In genomic region chr11:90367894-90368860, GRCm38 (mm10) we compare ENCODE assay signal across 13 mouse cellular contexts. TPM values are rescaled to one million over a fixed set of nuclear protein-coding genes. Genes with fewer than 3 reads are reported as not detected.
DNase-seq lines count a peak whose midpoint lies in the region; ATAC-seq and TF ChIP-seq lines count a peak whose summit lies in the region.
"Had no signal": no experiment of that assay in that cellular context is flagged by ENCODE, and none has a peak within 500 bp of the region (broad histone marks: within the 10 kb centered on the region; RNA-seq: fewer than 3 reads in every experiment).

No protein-coding gene starts in this region.

- no peak overlapping the region for H3K4me3 ChIP-seq in hindbrain, embryonic 12.5 days
- H3K4me3 ChIP-seq in hindbrain, postnatal 0 days (ENCODE audit: low read length) = no peak overlapping the region
- no peak overlapping the region for H3K4me3 ChIP-seq in neural tube, embryonic 13.5 days
- H3K4me3 ChIP-seq in kidney, embryonic 15.5 days (replicated peaks) = no peak overlapping the region
- H3K4me3 ChIP-seq in stomach, postnatal 0 days (ENCODE audit: low read depth, low read length) = no peak overlapping the region
- H3K4me3 ChIP-seq in thymus, adult 2 months (ENCODE audit: control insufficient read depth, insufficient read depth, low read length) = no peak overlapping the region
- H3K4me3 ChIP-seq: forebrain, embryonic 13.5 days; liver, embryonic 13.5 days had no signal

- TF ChIP-seq CTCF in hindbrain, postnatal 0 days (IDR thresholded peaks at IDR 0.05; ENCODE audit: low read depth) = no peak
- no peak for TF ChIP-seq CTCF in stomach, postnatal 0 days (IDR thresholded peaks at IDR 0.05; ENCODE audit: low read depth)
- no peak for TF ChIP-seq CTCF in thymus, adult 2 months (IDR thresholded peaks at IDR 0.05; ENCODE audit: borderline replicate concordance, control insufficient read depth, extremely low read depth, insufficient read depth, low read length, poor library complexity)

- 58% methylated on average over 14 of the region's 14 CpGs for WGBS in hindbrain, embryonic 12.5 days
- WGBS in hindbrain, postnatal 0 days = 81% methylated on average over 14 of the region's 14 CpGs
- WGBS in neural tube, embryonic 13.5 days = 74% methylated on average over 14 of the region's 14 CpGs
- WGBS in kidney, embryonic 15.5 days = 73% methylated on average over 14 of the region's 14 CpGs
- WGBS in stomach, postnatal 0 days = 75% methylated on average over 14 of the region's 14 CpGs
- WGBS in thymus, adult 2 months = 93% methylated on average over 14 of the region's 14 CpGs

- TF ChIP-seq EP300 in stomach, postnatal 0 days (optimal IDR thresholded peaks at IDR 0.05) = no peak

- ATAC-seq in hindbrain, embryonic 12.5 days (ENCODE audit: low FRiP score) = no peak
- no peak for ATAC-seq in hindbrain, postnatal 0 days
- ATAC-seq in neural tube, embryonic 13.5 days (ENCODE audit: low read depth) = no peak
- no peak for ATAC-seq in kidney, embryonic 15.5 days (replicated peaks; ENCODE audit: low FRiP score)
- no peak for ATAC-seq in stomach, postnatal 0 days (ENCODE audit: low FRiP score, low TSS enrichment)

- TF ChIP-seq POLR2A in thymus, adult 2 months (IDR thresholded peaks at IDR 0.05; ENCODE audit: control insufficient read depth, extremely low read depth, insufficient read depth, low read length, poor library complexity) = no peak

- H3K9ac ChIP-seq in hindbrain, embryonic 12.5 days = no peak overlapping the region
- H3K9ac ChIP-seq in hindbrain, postnatal 0 days (replicated peaks; ENCODE audit: low read length) = no peak overlapping the region
- no peak overlapping the region for H3K9ac ChIP-seq in neural tube, embryonic 13.5 days
- no peak overlapping the region for H3K9ac ChIP-seq in kidney, embryonic 15.5 days
- H3K9ac ChIP-seq in stomach, postnatal 0 days (ENCODE audit: low read length) = no peak overlapping the region
- H3K9ac ChIP-seq: forebrain, embryonic 13.5 days; liver, embryonic 13.5 days had no signal

- no peaks in the 10 kb centered on the region for H3K9me3 ChIP-seq in hindbrain, embryonic 12.5 days (replicated peaks)
- no peaks in the 10 kb centered on the region for H3K9me3 ChIP-seq in hindbrain, postnatal 0 days (ENCODE audit: low read length)
- no peaks in the 10 kb centered on the region for H3K9me3 ChIP-seq in neural tube, embryonic 13.5 days
- H3K9me3 ChIP-seq in kidney, embryonic 15.5 days (replicated peaks) = no peaks in the 10 kb centered on the region
- no peaks in the 10 kb centered on the region for H3K9me3 ChIP-seq in stomach, postnatal 0 days (ENCODE audit: control insufficient read depth, low read length)
- H3K9me3 ChIP-seq: forebrain, embryonic 13.5 days; liver, embryonic 13.5 days had no signal

- H3K36me3 ChIP-seq in hindbrain, embryonic 12.5 days = no peaks in the 10 kb centered on the region
- no peaks in the 10 kb centered on the region for H3K36me3 ChIP-seq in hindbrain, postnatal 0 days (ENCODE audit: insufficient read depth, low read length)
- H3K36me3 ChIP-seq in neural tube, embryonic 13.5 days = no peaks in the 10 kb centered on the region
- no peaks in the 10 kb centered on the region for H3K36me3 ChIP-seq in kidney, embryonic 15.5 days
- H3K36me3 ChIP-seq in stomach, postnatal 0 days (ENCODE audit: control insufficient read depth, insufficient read depth, low read length) = no peaks in the 10 kb centered on the region
- no peaks in the 10 kb centered on the region for H3K36me3 ChIP-seq in thymus, adult 2 months (ENCODE audit: control insufficient read depth, insufficient read depth, low read length)
- H3K36me3 ChIP-seq: liver, embryonic 13.5 days had no signal

- H3K4me1 ChIP-seq in hindbrain, embryonic 12.5 days = peaks cover 36% of the 10 kb centered on the region
- peaks cover 22% of the 10 kb centered on the region for H3K4me1 ChIP-seq in hindbrain, postnatal 0 days (ENCODE audit: insufficient read depth, low read length)
- H3K4me1 ChIP-seq in neural tube, embryonic 13.5 days (replicated peaks) = peaks cover 34% of the 10 kb centered on the region
- H3K4me1 ChIP-seq in kidney, embryonic 15.5 days = peaks cover 52% of the 10 kb centered on the region
- H3K4me1 ChIP-seq in stomach, postnatal 0 days (replicated peaks; ENCODE audit: control insufficient read depth, insufficient read depth) = peaks cover 14% of the 10 kb centered on the region
- no peaks in the 10 kb centered on the region for H3K4me1 ChIP-seq in thymus, adult 2 months (replicated peaks; ENCODE audit: control insufficient read depth, insufficient read depth, low read length)

- no peak overlapping the region for H3K4me2 ChIP-seq in hindbrain, embryonic 12.5 days (replicated peaks)
- H3K4me2 ChIP-seq in hindbrain, postnatal 0 days (ENCODE audit: low read depth, low read length) = no peak overlapping the region
- no peak overlapping the region for H3K4me2 ChIP-seq in neural tube, embryonic 13.5 days
- no peak overlapping the region for H3K4me2 ChIP-seq in kidney, embryonic 15.5 days
- no peak overlapping the region for H3K4me2 ChIP-seq in stomach, postnatal 0 days (replicated peaks; ENCODE audit: low read depth)
- H3K4me2 ChIP-seq: liver, embryonic 13.5 days; midbrain, embryonic 11.5 days had no signal

- DNase-seq in hindbrain, postnatal 0 days (ENCODE audit: low spot score) = no peak
- no peak for DNase-seq in neural tube, embryonic 10.5 days (ENCODE audit: extremely low spot score, low spot score)
- no peak for DNase-seq in stomach, postnatal 0 days (ENCODE audit: low spot score)
- DNase-seq in gastrocnemius, adult 8-10 months (ENCODE audit: low spot score in 2 of 2) = no peak
- no peak for DNase-seq in thymus, adult 2 months
- DNase-seq: cerebellum, postnatal 36 days; liver, embryonic 13.5 days; thymus, adult 18-20 months had no signal

- H3K27ac ChIP-seq in hindbrain, embryonic 12.5 days = peak overlapping the region; percentile 79
- H3K27ac ChIP-seq in hindbrain, postnatal 0 days = no peak overlapping the region
- peak overlapping the region; percentile 34; the same call in 1 of the 2 replicates for H3K27ac ChIP-seq in neural tube, embryonic 13.5 days (replicated peaks)
- peak overlapping the region; percentile 90 for H3K27ac ChIP-seq in kidney, embryonic 15.5 days
- peak overlapping the region; percentile 94 for H3K27ac ChIP-seq in stomach, postnatal 0 days (replicated peaks)
- no peak overlapping the region for H3K27ac ChIP-seq in thymus, adult 2 months (ENCODE audit: control insufficient read depth, insufficient read depth, low read length)
- H3K27ac ChIP-seq: liver, embryonic 13.5 days had no signal

- no peaks in the 10 kb centered on the region for H3K27me3 ChIP-seq in hindbrain, embryonic 12.5 days
- H3K27me3 ChIP-seq in hindbrain, postnatal 0 days (ENCODE audit: insufficient read depth, low read length) = no peaks in the 10 kb centered on the region
- no peaks in the 10 kb centered on the region for H3K27me3 ChIP-seq in neural tube, embryonic 13.5 days
- no peaks in the 10 kb centered on the region for H3K27me3 ChIP-seq in kidney, embryonic 15.5 days
- H3K27me3 ChIP-seq in stomach, postnatal 0 days (ENCODE audit: control insufficient read depth, insufficient read depth, low read length) = no peaks in the 10 kb centered on the region
- H3K27me3 ChIP-seq in thymus, adult 2 months (ENCODE audit: control insufficient read depth, insufficient read depth, low read length) = no peaks in the 10 kb centered on the region
- H3K27me3 ChIP-seq: liver, embryonic 13.5 days had no signal

RNA-seq across cellular contexts. Expression of gene Hlf, which starts 22.5 kb away (rescaled TPM):
- polyA plus RNA-seq in hindbrain, embryonic 12.5 days (2016; fragmentation: Nextera tagmentation; extraction: Ambion mirVana) = 3.2 and 4.9 TPM in 2 replicates
- 4.6 and 10.4 TPM in 2 replicates for total RNA-seq in hindbrain, postnatal 0 days (2014; rRNA removed)
- polyA plus RNA-seq in hindbrain, postnatal 0 days (2015; fragmentation: Nextera tagmentation; extraction: Ambion mirVana) = 9.6 and 10.2 TPM in 2 replicates
- 3.3 TPM in 2 replicates for polyA plus RNA-seq in neural tube, embryonic 13.5 days (2015; fragmentation: Nextera tagmentation; extraction: Ambion mirVana)
- polyA plus RNA-seq in kidney, embryonic 15.5 days (2015; fragmentation: Nextera tagmentation; extraction: Ambion mirVana) = 1.9 and 2.9 TPM in 2 replicates
- 1.2 and 1.6 TPM in 2 replicates for polyA plus RNA-seq in stomach, postnatal 0 days (2015; fragmentation: Nextera tagmentation; extraction: Ambion mirVana)
- 10 to 100 TPM in 2 of 4 experiments, 1 to 10 TPM in 2; 8.4 to 14.1 (median 10.2) TPM for total RNA-seq in gastrocnemius, adult 8-10 months (2022)
- 0.91 and 1.1 TPM in 2 replicates for polyA plus RNA-seq in thymus, adult 2 months (2012; rRNA removed)

Comparison
In these comparisons a context has a peak if more than half of its experiments do, and no peak if none do; other contexts are left out.
1. H3K27ac ChIP-seq: peak in hindbrain, embryonic 12.5 days (single experiment), neural tube, embryonic 13.5 days (single experiment), kidney, embryonic 15.5 days (single experiment) and stomach, postnatal 0 days (single experiment); none in hindbrain, postnatal 0 days (single experiment) and thymus, adult 2 months (single experiment).